Mouse (Mus musculus) heart, adult 2 months (tissue): ENCODE measurements around the gene Stxbp6.

Source experiments
- CTCF ChIP-seq: fragments of 200-600 bp; IDR thresholded peaks from 2 replicates; pipeline ENCODE4 v1.8.1; 2022; ENCODE audit warnings: antibody characterized with exemption, mild to moderate bottlenecking, moderate library complexity
- POLR2A ChIP-seq: fragments of 200-500 bp; IDR thresholded peaks from 2 replicates; pipeline ENCODE4 v1.6.1; 2011; ENCODE audit warnings: mild to moderate bottlenecking, low read depth, low read length, control low read depth; ENCODE audit not compliant: insufficient read depth

- TF ChIP-seq CTCF (no peak), POLR2A (no peak)
Measured at GRCm38 (mm10) chr12:44989011-44989410, 85.5 kb downstream of the Stxbp6 start.
